ENCODE assay signal across 8 mouse cellular contexts in the genomic region with DNA sequence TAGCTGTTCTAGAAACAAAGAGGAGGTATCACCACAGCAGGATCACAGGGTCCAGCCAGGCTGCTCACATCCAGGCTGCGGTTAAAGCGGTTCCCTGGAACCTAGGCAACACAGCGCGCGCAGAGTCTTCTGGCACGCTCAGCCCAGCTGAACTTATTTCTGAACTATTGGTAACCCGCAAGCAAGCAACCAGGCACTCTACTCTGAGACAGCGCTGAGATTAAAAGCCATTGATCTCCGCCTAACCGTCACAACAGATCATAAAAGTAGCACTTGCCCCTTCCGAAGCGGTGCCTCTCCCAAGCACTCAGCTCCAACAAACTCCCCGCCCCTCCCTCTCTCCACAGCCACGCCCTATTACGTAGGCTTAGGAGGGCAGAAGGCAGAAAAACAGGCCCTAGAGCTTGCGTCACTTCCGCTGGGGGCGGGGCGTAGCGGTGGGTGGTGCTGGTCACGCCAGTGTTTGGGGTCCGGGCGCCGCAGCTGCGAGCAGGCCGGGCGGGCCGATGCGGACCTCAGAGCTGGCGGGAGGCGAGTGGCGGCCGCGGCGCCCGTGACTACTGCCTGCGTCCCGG. TPM values are rescaled to one million over a fixed set of nuclear protein-coding genes. Genes with fewer than 3 reads are reported as not detected.
DNase-seq lines count a peak whose midpoint lies in the region; ATAC-seq and TF ChIP-seq lines count a peak whose summit lies in the region.

No protein-coding gene starts in this region.

- WGBS in heart, embryonic 15.5 days, result under 1% methylated on average over 38 of the region's 38 CpGs
- WGBS in liver, embryonic 14.5 days (ENCODE audit: insufficient replicate concordance), result 0% methylated on average over 30 of the region's 38 CpGs
- WGBS in neural tube, embryonic 11.5 days, result under 1% methylated on average over 36 of the region's 38 CpGs
- under 1% methylated on average over 30 of the region's 38 CpGs for WGBS in stomach, postnatal 0 days

- H3K27me3 ChIP-seq in heart, embryonic 15.5 days, result no peaks in the 10 kb centered on the region
- H3K27me3 ChIP-seq in liver, embryonic 14.5 days (ENCODE audit: control insufficient read depth, insufficient read depth, low read length), result no peaks in the 10 kb centered on the region
- H3K27me3 ChIP-seq in neural tube, embryonic 11.5 days (ENCODE audit: control insufficient read depth, insufficient read depth, low read length), result no peaks in the 10 kb centered on the region
- H3K27me3 ChIP-seq in stomach, postnatal 0 days (ENCODE audit: control insufficient read depth, insufficient read depth, low read length), result no peaks in the 10 kb centered on the region

- no peaks in the 10 kb centered on the region for H3K36me3 ChIP-seq in heart, embryonic 15.5 days
- no peaks in the 10 kb centered on the region for H3K36me3 ChIP-seq in liver, embryonic 14.5 days (replicated peaks; ENCODE audit: control insufficient read depth, insufficient read depth, low read depth)
- H3K36me3 ChIP-seq in neural tube, embryonic 11.5 days (ENCODE audit: control insufficient read depth, insufficient read depth, low read length), result no peaks in the 10 kb centered on the region
- no peaks in the 10 kb centered on the region for H3K36me3 ChIP-seq in stomach, postnatal 0 days (ENCODE audit: control insufficient read depth, insufficient read depth, low read length)

- TF ChIP-seq EP300 in liver, embryonic 14.5 days (IDR thresholded peaks at IDR 0.05; ENCODE audit: low read depth), result peak; percentile 31; the same call in 1 of the 2 replicates
- no peak for TF ChIP-seq EP300 in stomach, postnatal 0 days (optimal IDR thresholded peaks at IDR 0.05)

- DNase-seq in CD4-positive, CD25-positive, alpha-beta regulatory T cell, adult 2 months (ENCODE audit: low read depth, low spot score), result peak; percentile 99
- peak; percentile 89 for DNase-seq in fibroblast of lung, adult 2 months (ENCODE audit: low read depth)
- DNase-seq in kidney, postnatal 25 days, result peak; percentile 100
- DNase-seq in liver, embryonic 14.5 days (ENCODE audit: low read depth in 3 of 3, low spot score in 3 of 3), result peak; percentile 96 to 98 (median 97)
- DNase-seq in neural tube, embryonic 11.5 days (ENCODE audit: low spot score), result peak; percentile 100
- peak; percentile 99 for DNase-seq in stomach, postnatal 0 days (ENCODE audit: low spot score)

- TF ChIP-seq CTCF in liver, embryonic 14.5 days (IDR thresholded peaks at IDR 0.05; ENCODE audit: low read depth), result no peak
- TF ChIP-seq CTCF in stomach, postnatal 0 days (IDR thresholded peaks at IDR 0.05; ENCODE audit: low read depth), result no peak

- H3K27ac ChIP-seq in brown adipose tissue, adult 24 weeks (replicated peaks; ENCODE audit: low read depth, low read length), result peak overlapping the region; percentile 96
- H3K27ac ChIP-seq in heart, embryonic 15.5 days, result peak overlapping the region; percentile 99
- peak overlapping the region; percentile 98 for H3K27ac ChIP-seq in liver, embryonic 14.5 days
- H3K27ac ChIP-seq in neural tube, embryonic 11.5 days (ENCODE audit: low read depth, low read length), result peak overlapping the region; percentile 96
- peak overlapping the region; percentile 100 for H3K27ac ChIP-seq in stomach, postnatal 0 days (replicated peaks)

- ATAC-seq in heart, embryonic 15.5 days (replicated peaks; ENCODE audit: insufficient number of reproducible peaks, insufficient read depth, low FRiP score, low read depth), result peak; percentile 100
- ATAC-seq in liver, embryonic 14.5 days (ENCODE audit: insufficient read depth), result peak; percentile 95
- ATAC-seq in neural tube, embryonic 11.5 days (ENCODE audit: insufficient read depth, low FRiP score, low TSS enrichment), result peak; percentile 99
- peak; percentile 99 for ATAC-seq in stomach, postnatal 0 days (ENCODE audit: low FRiP score, low TSS enrichment)

- H3K9me3 ChIP-seq in heart, embryonic 15.5 days (replicated peaks), result no peaks in the 10 kb centered on the region
- H3K9me3 ChIP-seq in liver, embryonic 14.5 days (ENCODE audit: control insufficient read depth, low read length), result no peaks in the 10 kb centered on the region
- no peaks in the 10 kb centered on the region for H3K9me3 ChIP-seq in neural tube, embryonic 11.5 days (ENCODE audit: control insufficient read depth, low read length)
- H3K9me3 ChIP-seq in stomach, postnatal 0 days (ENCODE audit: control insufficient read depth, low read length), result no peaks in the 10 kb centered on the region

- H3K9ac ChIP-seq in heart, embryonic 15.5 days, result peak overlapping the region; percentile 88
- H3K9ac ChIP-seq in liver, embryonic 14.5 days (replicated peaks), result peak overlapping the region; percentile 95
- peak overlapping the region; percentile 76 for H3K9ac ChIP-seq in neural tube, embryonic 11.5 days (ENCODE audit: low read length)
- H3K9ac ChIP-seq in stomach, postnatal 0 days (ENCODE audit: low read length), result peak overlapping the region; percentile 95

- H3K4me1 ChIP-seq in brown adipose tissue, adult 24 weeks (ENCODE audit: control insufficient read depth, insufficient read depth, insufficient read length, low read length), result 0 out of 2 replicates have a peak, but pooled peaks cover 2% of the 10 kb centered on the region
- H3K4me1 ChIP-seq in heart, embryonic 15.5 days (replicated peaks), result peaks cover 6% of the 10 kb centered on the region
- peaks cover 0 to 6% of the 10 kb centered on the region in 2 experiments; a peak in 2 of 4 replicates for H3K4me1 ChIP-seq in liver, embryonic 14.5 days (replicated peaks; ENCODE audit: control insufficient read depth in 2 of 2, insufficient read depth in 2 of 2, low read length in 1 of 2)
- no peaks in the 10 kb centered on the region for H3K4me1 ChIP-seq in neural tube, embryonic 11.5 days (ENCODE audit: control insufficient read depth, insufficient read depth, low read length)
- H3K4me1 ChIP-seq in stomach, postnatal 0 days (replicated peaks; ENCODE audit: control insufficient read depth, insufficient read depth), result peaks cover 3% of the 10 kb centered on the region; the same call in 1 of the 2 replicates

- peak overlapping the region; percentile 71 for H3K4me2 ChIP-seq in heart, embryonic 15.5 days
- H3K4me2 ChIP-seq in liver, embryonic 14.5 days (ENCODE audit: low read depth), result peak overlapping the region; percentile 74
- peak overlapping the region; percentile 65 for H3K4me2 ChIP-seq in neural tube, embryonic 11.5 days (ENCODE audit: low read depth)
- peak overlapping the region; percentile 69 for H3K4me2 ChIP-seq in stomach, postnatal 0 days (replicated peaks; ENCODE audit: low read depth)

- H3K4me3 ChIP-seq in brown adipose tissue, adult 24 weeks (ENCODE audit: insufficient read depth, low read depth, low read length), result peak overlapping the region; percentile 74
- H3K4me3 ChIP-seq in heart, embryonic 15.5 days, result peak overlapping the region; percentile 96
- H3K4me3 ChIP-seq in liver, embryonic 14.5 days (ENCODE audit: insufficient read depth in 1 of 2, low read depth in 2 of 2, low read length in 2 of 2), result peak overlapping the region; percentile 90 to 95
- H3K4me3 ChIP-seq in neural tube, embryonic 11.5 days (ENCODE audit: low read depth, low read length), result peak overlapping the region; percentile 72
- peak overlapping the region; percentile 86 for H3K4me3 ChIP-seq in stomach, postnatal 0 days (ENCODE audit: low read depth, low read length)

RNA-seq across cellular contexts. Expression of a gene that starts 47.6 kb away (rescaled TPM):
- polyA plus RNA-seq in brown adipose tissue, adult 24 weeks (2012; ENCODE audit: insufficient read depth, insufficient read length, missing spikeins), result 225 and 234 TPM in 2 replicates
- polyA plus RNA-seq in heart, embryonic 15.5 days (2015; fragmentation: Nextera tagmentation; extraction: Ambion mirVana), result 61.2 and 70.4 TPM in 2 replicates
- polyA plus RNA-seq in liver, embryonic 14.5 days (2012; rRNA removed), result 5.2 and 8.8 TPM in 2 replicates
- 21.4 and 24.7 TPM in 2 replicates for polyA plus RNA-seq in liver, embryonic 14.5 days (2014; fragmentation: Nextera tagmentation; extraction: Ambion mirVana)
- 87.7 and 90.2 TPM in 2 replicates for polyA plus RNA-seq in neural tube, embryonic 11.5 days (2014; fragmentation: Nextera tagmentation; extraction: Ambion mirVana)
- polyA plus RNA-seq in stomach, postnatal 0 days (2015; fragmentation: Nextera tagmentation; extraction: Ambion mirVana), result 53.5 and 56.7 TPM in 2 replicates

RNA-seq across cellular contexts. Expression of a gene that starts 58.7 kb away (rescaled TPM):
- polyA plus RNA-seq in brown adipose tissue, adult 24 weeks (2012; ENCODE audit: insufficient read depth, insufficient read length, missing spikeins), result 43.0 and 48.2 TPM in 2 replicates
- 20.1 and 22.8 TPM in 2 replicates for polyA plus RNA-seq in heart, embryonic 15.5 days (2015; fragmentation: Nextera tagmentation; extraction: Ambion mirVana)
- polyA plus RNA-seq in liver, embryonic 14.5 days (2012; rRNA removed), result 4.4 and 5.6 TPM in 2 replicates
- 15.4 and 15.7 TPM in 2 replicates for polyA plus RNA-seq in liver, embryonic 14.5 days (2014; fragmentation: Nextera tagmentation; extraction: Ambion mirVana)
- polyA plus RNA-seq in neural tube, embryonic 11.5 days (2014; fragmentation: Nextera tagmentation; extraction: Ambion mirVana), result 31.8 and 32.0 TPM in 2 replicates
- 30.1 and 36.3 TPM in 2 replicates for polyA plus RNA-seq in stomach, postnatal 0 days (2015; fragmentation: Nextera tagmentation; extraction: Ambion mirVana)

RNA-seq across cellular contexts. Expression of a gene that starts 59.9 kb away (rescaled TPM):
- polyA plus RNA-seq in brown adipose tissue, adult 24 weeks (2012; ENCODE audit: insufficient read depth, insufficient read length, missing spikeins), result 0.42 and 0.55 TPM in 2 replicates
- polyA plus RNA-seq in heart, embryonic 15.5 days (2015; fragmentation: Nextera tagmentation; extraction: Ambion mirVana), result 0.88 and 3.4 TPM in 2 replicates
- 0.06 TPM in 2 replicates for polyA plus RNA-seq in liver, embryonic 14.5 days (2012; rRNA removed)
- polyA plus RNA-seq in liver, embryonic 14.5 days (2014; fragmentation: Nextera tagmentation; extraction: Ambion mirVana), result 0.23 TPM in 2 replicates
- 86.0 and 94.4 TPM in 2 replicates for polyA plus RNA-seq in neural tube, embryonic 11.5 days (2014; fragmentation: Nextera tagmentation; extraction: Ambion mirVana)
- polyA plus RNA-seq in stomach, postnatal 0 days (2015; fragmentation: Nextera tagmentation; extraction: Ambion mirVana), result 1.2 and 1.6 TPM in 2 replicates

Comparison
In these comparisons a context has a peak if more than half of its experiments do, and no peak if none do; other contexts are left out.
1. Peak in every context shown above with its lines: DNase-seq, ATAC-seq, H3K4me3 ChIP-seq and H3K27ac ChIP-seq.
2. RNA of a gene that starts 59.9 kb away (polyA plus RNA-seq): 86.0 to 94.4 TPM in neural tube, embryonic 11.5 days; 1.2 to 1.6 TPM in stomach, postnatal 0 days, 0.88 to 3.4 TPM in heart, embryonic 15.5 days, 0.42 to 0.55 TPM in brown adipose tissue, adult 24 weeks and 0.06 to 0.23 TPM in liver, embryonic 14.5 days; every median in the first group is over 10 times any median in the second.